Mouse (Mus musculus): ENCODE data around the gene Tnfrsf1b. TPM values are rescaled to one million over a fixed set of nuclear protein-coding genes. Genes with fewer than 3 reads are reported as not detected.

The Tnfrsf1b gene
- polyA plus RNA-seq, 1 experiment from 2014 or later = 0.12 TPM

DNA sequence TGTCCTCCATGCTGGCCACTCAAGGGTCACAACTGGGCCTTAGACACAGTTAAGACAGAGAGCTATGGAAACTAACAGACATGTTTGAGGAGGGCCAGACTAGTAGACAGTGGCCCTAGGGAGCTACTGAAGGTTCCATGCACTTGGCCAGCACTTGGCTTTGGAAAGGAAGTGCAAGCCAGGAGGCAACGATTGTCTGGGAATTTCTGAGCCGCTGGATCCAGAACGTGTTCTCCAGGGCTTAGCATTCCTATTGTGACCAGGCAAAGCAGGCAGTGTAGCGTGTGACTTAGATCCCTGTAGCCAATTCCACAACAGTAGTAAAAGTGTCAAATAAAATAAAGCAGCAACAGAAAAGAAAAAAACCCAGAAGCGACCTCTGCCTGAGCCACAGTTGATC, 14.1 kb upstream of the Tnfrsf1b start:
- H3K27me3 ChIP-seq = no peaks in the 10 kb centered on the region
- ATAC-seq = no peak
- POLR2A ChIA-PET = interaction anchor here (0.6 kb wide), 1 partner anchor 11 kb away, joined by 4 read pairs; no protein-coding TSS in a partner anchor
- in situ Hi-C loops (cut with MboI; ENCODE audit: low pct_unique_long_range_greater_than_20kb) = loop anchor here (25.0 kb wide), 1 partner anchor 1974 kb away; the partner anchor contains the start of gene Pdpn
- DNase-seq (ENCODE audit: low read depth, low spot score) = no peak
- no peak for TF ChIP-seq CTCF (IDR thresholded peaks at IDR 0.05)
- CTCF ChIA-PET = interaction anchor here (2.7 kb wide), 1 partner anchor 41 kb away, joined by 8 read pairs; no protein-coding TSS in a partner anchor

DNA sequence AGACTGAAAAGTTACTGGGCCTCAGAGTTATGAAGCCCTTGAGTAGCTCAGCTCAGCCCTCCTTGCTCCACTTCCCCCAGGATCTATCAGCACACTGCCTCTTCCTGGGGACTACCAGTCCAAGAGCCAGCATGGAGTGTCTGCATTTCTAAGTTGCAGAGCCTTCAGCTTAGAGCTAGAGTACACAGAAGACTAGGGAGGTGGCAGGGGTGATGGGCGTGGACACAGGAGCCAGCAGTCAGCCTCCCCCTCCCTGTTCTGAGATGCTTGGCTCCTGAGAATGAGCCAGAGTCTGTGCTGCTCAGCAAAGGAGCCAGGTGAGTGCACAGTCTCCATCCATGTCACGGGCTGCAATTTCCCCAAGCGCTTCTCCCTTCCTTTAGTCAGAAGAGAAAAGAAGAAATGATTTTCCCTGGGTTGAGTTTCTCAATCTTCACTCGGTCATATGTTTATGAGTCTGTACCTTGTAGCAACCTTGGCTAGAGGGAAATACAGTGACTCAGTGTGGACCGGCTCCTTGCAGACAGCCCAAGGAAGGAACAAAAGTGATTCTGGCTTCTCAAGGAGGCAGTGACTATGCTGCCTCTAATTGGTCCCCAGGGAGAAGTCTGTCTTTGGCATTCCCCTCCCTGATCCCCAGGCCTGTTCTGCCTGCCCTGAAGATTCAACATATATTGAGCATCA, 11.2 kb upstream of the Tnfrsf1b start:
- TF ChIP-seq CTCF (IDR thresholded peaks at IDR 0.05) = no peak
- POLR2A ChIA-PET = no interaction called here
- DNase-seq (ENCODE audit: low read depth, low spot score) (no peak), ATAC-seq (peak; percentile 75)
- CTCF ChIA-PET = interaction anchor here (1.1 kb wide), 1 partner anchor 9 kb away, joined by 3 read pairs; no protein-coding TSS in a partner anchor
- in situ Hi-C loops (cut with MboI; ENCODE audit: low pct_unique_long_range_greater_than_20kb) = loop anchor here (25.0 kb wide), 1 partner anchor 1971 kb away; the partner anchor contains the start of gene Pdpn
- H3K27me3 ChIP-seq = no peaks in the 10 kb centered on the region

DNA sequence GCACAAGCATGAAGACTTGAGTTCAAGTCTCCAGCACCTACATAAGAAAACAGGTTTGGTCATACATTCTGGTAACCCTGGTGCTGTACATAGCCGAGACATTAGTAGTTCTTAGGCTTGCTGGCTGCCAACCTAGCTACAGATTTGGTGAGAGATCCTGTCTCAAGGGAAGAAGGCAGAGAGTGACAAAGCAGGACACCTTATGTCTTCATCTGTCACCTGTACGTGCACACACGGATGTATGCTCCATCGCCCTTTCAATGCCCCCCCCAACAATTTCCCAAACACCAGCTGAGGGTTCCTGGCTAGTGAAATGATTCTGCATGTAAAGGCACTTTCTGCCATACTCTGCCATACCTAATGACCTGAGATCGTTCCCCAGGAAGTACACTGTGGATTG, 9.5 kb upstream of the Tnfrsf1b start:
- ATAC-seq (no peak), DNase-seq (ENCODE audit: low read depth, low spot score) (no peak)
- in situ Hi-C loops (cut with MboI; ENCODE audit: low pct_unique_long_range_greater_than_20kb) = loop anchor here (25.0 kb wide), 1 partner anchor 1969 kb away; the partner anchor contains the start of gene Pdpn
- no peak for TF ChIP-seq CTCF (IDR thresholded peaks at IDR 0.05)
- CTCF ChIA-PET = interaction anchor here (1.3 kb wide), 2 partner anchors 8 to 14 kb away, joined by 3 read pairs; no protein-coding TSS in a partner anchor
- no peaks in the 10 kb centered on the region for H3K27me3 ChIP-seq
- POLR2A ChIA-PET = no interaction called here

DNA sequence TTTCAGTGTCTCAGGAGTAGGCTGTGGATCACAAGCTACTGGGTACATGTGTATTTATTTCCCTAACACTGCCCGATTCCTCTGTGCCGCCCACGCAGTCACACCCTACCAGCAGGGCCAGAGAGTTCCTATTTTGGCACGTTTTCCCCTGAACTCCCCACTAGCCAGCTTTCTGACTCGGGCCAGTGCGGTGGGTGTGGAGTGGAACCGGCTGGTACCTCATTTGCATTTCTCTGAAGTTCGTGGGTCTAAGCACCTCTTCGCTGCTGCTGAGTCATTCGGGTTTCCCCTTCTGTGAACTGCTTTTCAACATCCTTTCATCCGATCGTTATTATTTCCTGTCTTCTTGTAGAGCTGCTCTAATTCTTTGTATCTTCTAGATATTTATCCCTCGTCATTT, 7.7 kb upstream of the Tnfrsf1b start:
- no peaks in the 10 kb centered on the region for H3K27me3 ChIP-seq
- no peak for TF ChIP-seq CTCF (IDR thresholded peaks at IDR 0.05)
- DNase-seq (ENCODE audit: low read depth, low spot score) (no peak), ATAC-seq (peak; percentile 88)
- in situ Hi-C loops (cut with MboI; ENCODE audit: low pct_unique_long_range_greater_than_20kb) = loop anchor here (25.0 kb wide), 1 partner anchor 1967 kb away; the partner anchor contains the start of gene Pdpn
- CTCF ChIA-PET = interaction anchor here (1.1 to 1.3 kb wide), 2 partner anchors 9 to 34 kb away, joined by 3 read pairs; no protein-coding TSS in a partner anchor
- POLR2A ChIA-PET = no interaction called here

DNA sequence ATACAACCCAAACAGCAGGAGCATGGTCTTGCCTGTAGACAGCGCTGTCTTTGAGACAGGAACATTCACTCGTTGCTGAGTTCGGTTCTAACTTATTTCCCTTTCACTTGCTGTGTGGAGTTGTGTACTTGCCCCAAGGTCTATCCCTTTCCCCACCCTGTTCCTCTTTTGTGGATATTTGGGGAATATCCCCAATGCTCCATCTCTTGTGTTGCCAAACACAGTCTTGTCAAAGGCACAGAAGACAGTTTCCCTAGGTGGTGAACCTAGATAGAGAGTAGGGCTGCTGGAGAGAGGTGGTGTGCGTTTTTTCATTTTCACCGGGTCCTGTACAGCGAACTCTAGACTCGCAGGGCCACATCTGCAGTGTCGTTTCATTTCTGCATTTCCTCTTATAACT, 5.9 kb upstream of the Tnfrsf1b start:
- CTCF ChIA-PET = no interaction called here
- no peak for DNase-seq (ENCODE audit: low read depth, low spot score)
- H3K27me3 ChIP-seq = no peaks in the 10 kb centered on the region
- TF ChIP-seq CTCF (IDR thresholded peaks at IDR 0.05) = no peak
- POLR2A ChIA-PET = no interaction called here
- in situ Hi-C loops (cut with MboI; ENCODE audit: low pct_unique_long_range_greater_than_20kb) = loop anchor here (25.0 kb wide), 1 partner anchor 1965 kb away; the partner anchor contains the start of gene Pdpn
- ATAC-seq = no peak

DNA sequence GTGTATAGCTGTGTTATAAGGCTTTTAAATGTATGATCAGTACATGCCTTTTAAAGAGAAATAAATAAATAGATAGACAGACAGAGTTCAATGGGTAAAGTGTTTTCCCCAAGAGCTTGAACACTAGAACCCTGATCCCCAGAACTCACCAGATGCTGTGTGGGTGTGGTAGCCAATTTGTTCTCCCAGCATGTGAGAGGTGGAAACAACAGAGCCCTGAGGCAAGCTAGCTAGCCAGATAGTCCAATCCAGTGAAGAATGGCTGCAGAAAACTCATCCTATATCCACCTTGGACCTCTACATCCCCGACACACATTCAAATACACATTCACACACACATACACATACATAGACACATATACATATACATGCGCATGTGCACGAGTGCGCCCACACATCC, 4.9 kb upstream of the Tnfrsf1b start:
- ChIA-PET POLR2A (interaction anchor here (0.7 kb wide), 1 partner anchor 44 kb away, joined by 4 read pairs; no protein-coding TSS in a partner anchor), CTCF (interaction anchor here (1.3 kb wide), 1 partner anchor 11 kb away, joined by 3 read pairs; no protein-coding TSS in a partner anchor)
- ATAC-seq = no peak
- H3K27me3 ChIP-seq = no peaks in the 10 kb centered on the region
- no peak for DNase-seq (ENCODE audit: low read depth, low spot score)
- in situ Hi-C loops (cut with MboI; ENCODE audit: low pct_unique_long_range_greater_than_20kb) = loop anchor here (25.0 kb wide), 1 partner anchor 1964 kb away; the partner anchor contains the start of gene Pdpn
- no peak for TF ChIP-seq CTCF (IDR thresholded peaks at IDR 0.05)

DNA sequence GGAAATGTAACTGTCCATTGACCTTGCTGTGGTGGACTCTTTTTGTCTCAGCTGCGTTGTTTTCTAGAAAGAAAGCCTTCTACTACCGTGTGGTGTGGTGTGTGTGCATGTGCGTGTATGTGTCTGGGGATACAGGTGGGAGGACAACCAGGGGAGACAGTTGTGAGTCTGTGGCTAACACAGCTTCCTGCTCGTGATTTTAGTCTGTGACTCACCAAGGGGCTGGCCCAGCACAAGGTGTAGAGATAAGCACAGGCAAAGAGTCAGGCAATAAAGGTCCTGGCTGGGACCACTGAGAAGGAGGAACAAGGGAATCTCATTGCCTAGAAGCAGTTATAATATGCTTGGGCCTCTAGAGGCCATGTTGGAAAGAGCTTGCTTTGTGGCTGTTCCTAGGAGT, 3.3 kb upstream of the Tnfrsf1b start:
- ChIA-PET POLR2A (interaction anchor here (0.6 kb wide), 1 partner anchor 11 kb away, joined by 4 read pairs; no protein-coding TSS in a partner anchor), CTCF (interaction anchor here (1.5 to 1.6 kb wide), 2 partner anchors 24 to 31 kb away, joined by 3 to 5 read pairs; no protein-coding TSS in a partner anchor)
- TF ChIP-seq CTCF (IDR thresholded peaks at IDR 0.05) = no peak
- in situ Hi-C loops (cut with MboI; ENCODE audit: low pct_unique_long_range_greater_than_20kb) = loop anchor here (25.0 kb wide), 1 partner anchor 1963 kb away; the partner anchor contains the start of gene Pdpn
- no peak for DNase-seq (ENCODE audit: low read depth, low spot score)
- no peak for ATAC-seq
- H3K27me3 ChIP-seq = no peaks in the 10 kb centered on the region

DNA sequence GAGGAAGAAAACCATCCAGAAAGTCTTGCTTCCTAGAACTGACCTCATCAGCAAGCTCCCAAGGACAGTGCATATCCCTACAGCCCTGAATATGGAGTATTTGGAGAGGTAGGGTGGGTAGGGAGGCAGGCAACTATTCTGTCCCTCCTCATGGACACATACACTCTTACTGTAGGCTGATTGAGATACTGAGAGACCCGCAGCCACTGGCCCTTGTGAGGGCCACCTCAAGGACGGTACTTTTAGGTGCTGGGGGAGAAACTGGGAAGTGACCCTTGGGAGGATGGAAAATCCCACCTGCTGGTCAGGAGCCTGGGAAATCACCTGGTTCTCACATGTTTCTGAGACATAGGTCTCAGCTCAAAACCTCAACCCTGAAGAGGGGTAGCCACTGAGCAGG, 886 bp upstream of the Tnfrsf1b start:
- in situ Hi-C loops (cut with MboI; ENCODE audit: low pct_unique_long_range_greater_than_20kb) = no loop called here
- H3K27me3 ChIP-seq = no peaks in the 10 kb centered on the region
- POLR2A ChIA-PET = interaction anchor here (0.7 kb wide), 1 partner anchor 52 kb away, joined by 3 read pairs; no protein-coding TSS in a partner anchor
- no peak for TF ChIP-seq CTCF (IDR thresholded peaks at IDR 0.05)
- DNase-seq (ENCODE audit: low read depth, low spot score) (no peak), ATAC-seq (no peak)
- CTCF ChIA-PET = interaction anchor here (0.8 to 2.2 kb wide), 4 partner anchors 9 to 33 kb away, joined by 3 to 6 read pairs (median 3); no protein-coding TSS in a partner anchor

DNA sequence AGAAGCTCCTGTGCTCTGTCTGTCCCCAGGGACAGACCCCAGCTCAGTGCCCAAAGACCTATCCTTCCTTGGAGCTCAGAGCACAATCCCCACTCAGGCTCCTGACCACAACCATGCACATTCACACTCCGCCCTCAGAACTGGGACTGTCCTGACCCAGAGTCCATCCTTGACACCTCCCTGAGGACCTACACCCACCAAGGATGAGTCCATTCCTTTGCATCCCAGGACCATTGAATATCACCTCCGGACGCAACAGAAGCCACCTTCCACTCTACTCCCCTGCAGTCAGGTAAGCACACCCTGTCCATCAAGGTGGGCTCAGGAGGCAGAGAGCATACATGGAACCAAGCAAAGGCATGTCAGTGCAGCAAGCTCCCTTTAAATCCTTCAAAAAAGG, 1.1 kb downstream of the Tnfrsf1b start:
- in situ Hi-C loops (cut with MboI; ENCODE audit: low pct_unique_long_range_greater_than_20kb) = no loop called here
- no peak for ATAC-seq
- ChIA-PET CTCF (interaction anchor here (0.9 kb wide), 1 partner anchor 26 kb away, joined by 3 read pairs; no protein-coding TSS in a partner anchor), POLR2A (no interaction called here)
- TF ChIP-seq CTCF (IDR thresholded peaks at IDR 0.05) = no peak
- H3K27me3 ChIP-seq = no peaks in the 10 kb centered on the region
- DNase-seq (ENCODE audit: low read depth, low spot score) = no peak

DNA sequence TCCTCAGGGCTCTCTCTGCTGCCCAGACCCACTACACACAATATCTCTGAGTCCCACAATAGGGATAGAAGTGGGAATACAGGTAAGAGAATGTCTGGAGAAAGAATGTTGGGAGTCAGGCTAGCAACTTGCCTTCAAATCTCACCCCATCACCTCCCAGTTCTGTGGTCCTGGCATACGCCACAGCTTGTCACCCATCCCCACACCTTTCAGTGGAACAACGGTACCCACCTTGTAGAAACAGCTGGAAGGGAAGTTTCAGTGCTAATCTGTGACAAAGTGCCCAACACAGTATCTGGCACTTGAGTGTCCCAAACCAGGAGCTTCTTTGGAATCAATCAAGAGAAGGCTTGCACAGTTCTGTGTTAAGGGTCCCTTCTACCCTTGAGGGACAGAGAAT, 2.0 kb downstream of the Tnfrsf1b start:
- DNase-seq (ENCODE audit: low read depth, low spot score) (no peak), ATAC-seq (no peak)
- POLR2A ChIA-PET = no interaction called here

More for the DNA sequence above, 2.0 kb downstream of the Tnfrsf1b start:
- no peak for TF ChIP-seq CTCF (IDR thresholded peaks at IDR 0.05)
- H3K27me3 ChIP-seq = no peaks in the 10 kb centered on the region
- in situ Hi-C loops (cut with MboI; ENCODE audit: low pct_unique_long_range_greater_than_20kb) = no loop called here
- CTCF ChIA-PET = interaction anchor here (1.2 kb wide), 1 partner anchor 30 kb away, joined by 3 read pairs; no protein-coding TSS in a partner anchor
